Mouse (Mus musculus): ENCODE measurements around the gene Otop3. TPM values are rescaled to one million over a fixed set of nuclear protein-coding genes. Genes with fewer than 3 reads are reported as not detected.

Gene Otop3
- 0.29 and 0.64 TPM in 2 replicates for polyA plus RNA-seq (2012; rRNA removed)

DNA sequence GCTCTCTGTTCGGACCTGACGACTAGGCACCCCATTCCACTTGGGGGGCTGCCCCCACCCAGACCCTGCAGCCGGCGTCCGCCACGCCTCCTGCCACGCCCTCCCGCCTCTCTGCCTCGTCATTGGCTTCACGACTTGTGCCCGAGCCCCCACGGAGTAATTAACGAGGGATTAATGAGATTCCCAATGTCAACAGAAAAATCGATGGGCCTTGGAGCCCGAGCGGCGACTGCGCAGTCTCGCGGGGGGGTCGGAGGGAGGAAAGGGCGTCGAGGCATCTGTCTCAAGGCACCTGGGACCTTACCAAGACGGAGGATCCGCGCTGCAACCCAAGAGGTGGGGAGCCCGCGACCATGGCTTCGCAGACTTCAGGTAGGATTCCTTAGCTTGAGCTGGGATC lies at the start of gene Otop3:
TSS of gene Otop3 (plus strand) at position 201 of the 400 bp plus-strand sequence.
- TF ChIP-seq POLR2A (IDR thresholded peaks at IDR 0.05; ENCODE audit: borderline replicate concordance, extremely low read depth, insufficient read depth, insufficient read length, poor library complexity, severe bottlenecking), result no peak
- TF ChIP-seq CTCF (IDR thresholded peaks at IDR 0.05; ENCODE audit: borderline replicate concordance, extremely low read depth, insufficient read depth, insufficient read length), result no peak
- peak; percentile 26 for DNase-seq (ENCODE audit: low read depth)

DNA sequence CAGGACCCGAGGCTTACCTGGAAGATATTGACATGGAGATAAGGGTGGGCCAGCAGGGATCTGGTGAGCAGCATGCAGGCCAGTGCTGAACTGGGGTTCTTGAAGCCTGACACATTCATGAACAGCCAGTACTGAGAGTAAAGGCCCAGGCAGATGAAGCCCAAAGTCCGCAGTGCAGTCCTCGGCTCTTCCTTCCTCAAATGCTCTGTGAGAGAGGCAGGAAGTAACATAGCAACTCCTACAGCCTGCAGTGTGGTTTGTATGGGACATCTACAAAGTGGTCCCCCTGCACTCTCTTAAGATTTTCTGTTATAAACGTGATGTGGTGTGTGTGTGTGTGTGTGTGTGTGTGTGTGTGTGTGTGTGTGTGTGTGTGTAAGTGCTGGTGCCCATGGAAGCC lies 49.2 kb upstream of the Otop3 start:
- no peak for TF ChIP-seq POLR2A (IDR thresholded peaks at IDR 0.05; ENCODE audit: borderline replicate concordance, extremely low read depth, insufficient read depth, insufficient read length, poor library complexity, severe bottlenecking)
- TF ChIP-seq CTCF (IDR thresholded peaks at IDR 0.05; ENCODE audit: borderline replicate concordance, extremely low read depth, insufficient read depth, insufficient read length), result no peak
- no peak for DNase-seq (ENCODE audit: low read depth)

DNA sequence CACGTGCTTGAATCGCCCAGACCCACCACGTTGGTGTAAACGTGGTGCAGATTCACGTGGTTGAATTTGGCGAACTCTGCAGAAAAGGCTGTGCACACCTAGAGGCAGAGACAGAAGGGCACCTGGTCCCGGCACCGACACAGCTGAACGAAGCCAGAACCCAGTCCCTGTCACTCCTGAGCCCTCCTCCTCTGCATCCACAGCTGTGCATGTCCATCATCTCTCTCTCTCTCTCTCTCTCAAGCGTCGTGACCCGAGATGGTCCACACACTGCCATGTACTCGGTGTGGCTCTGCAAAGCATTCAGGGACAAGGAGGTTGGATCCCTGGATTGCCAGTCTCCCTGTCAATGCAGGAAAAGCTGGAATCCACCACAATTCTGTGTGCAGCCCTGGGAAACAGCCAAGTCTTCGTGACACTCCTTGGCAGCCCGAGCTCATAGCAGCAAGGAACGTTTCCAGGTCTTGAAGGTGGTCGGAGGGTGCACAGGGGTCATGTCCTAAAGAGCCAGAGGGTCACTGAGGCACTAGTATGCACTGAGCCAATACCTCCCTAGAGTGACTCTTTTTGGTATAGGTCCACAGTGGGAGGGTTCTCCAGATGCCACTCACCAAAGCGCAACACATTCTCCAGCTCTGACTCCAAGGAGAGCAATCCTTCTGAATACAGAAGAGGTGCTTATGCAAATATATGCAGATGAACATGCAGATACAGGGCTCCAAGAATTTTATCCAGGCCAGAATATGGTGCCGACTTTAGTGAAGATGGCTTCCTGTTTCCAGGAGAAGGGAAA lies 48.1 kb upstream of the Otop3 start:
- peak; percentile 47 for DNase-seq (ENCODE audit: low read depth)
- no peak for TF ChIP-seq CTCF (IDR thresholded peaks at IDR 0.05; ENCODE audit: borderline replicate concordance, extremely low read depth, insufficient read depth, insufficient read length)

DNA sequence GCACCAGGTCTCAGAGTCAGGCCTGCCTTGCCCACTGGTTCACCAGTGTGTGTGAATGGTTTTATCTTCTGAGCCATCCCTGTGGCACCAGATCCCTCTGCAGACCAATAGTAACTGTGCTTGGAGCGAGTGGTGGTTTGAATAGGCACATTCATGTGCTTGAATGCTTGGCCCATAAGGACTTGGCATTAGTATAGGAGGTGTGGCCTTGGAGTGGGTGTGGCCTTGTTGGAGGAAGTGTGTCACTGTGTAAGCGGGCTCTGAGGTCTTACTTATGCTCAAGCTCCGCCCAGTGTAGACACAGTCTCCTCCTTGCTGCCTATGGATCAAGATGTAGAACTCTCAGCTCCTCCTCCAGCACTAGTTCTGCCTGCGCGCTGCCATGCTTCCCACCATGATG lies 47.1 kb upstream of the Otop3 start:
- no peak for TF ChIP-seq POLR2A (IDR thresholded peaks at IDR 0.05; ENCODE audit: borderline replicate concordance, extremely low read depth, insufficient read depth, insufficient read length, poor library complexity, severe bottlenecking)
- TF ChIP-seq CTCF (IDR thresholded peaks at IDR 0.05; ENCODE audit: borderline replicate concordance, extremely low read depth, insufficient read depth, insufficient read length), result no peak
- peak; percentile 43 for DNase-seq (ENCODE audit: low read depth)

DNA sequence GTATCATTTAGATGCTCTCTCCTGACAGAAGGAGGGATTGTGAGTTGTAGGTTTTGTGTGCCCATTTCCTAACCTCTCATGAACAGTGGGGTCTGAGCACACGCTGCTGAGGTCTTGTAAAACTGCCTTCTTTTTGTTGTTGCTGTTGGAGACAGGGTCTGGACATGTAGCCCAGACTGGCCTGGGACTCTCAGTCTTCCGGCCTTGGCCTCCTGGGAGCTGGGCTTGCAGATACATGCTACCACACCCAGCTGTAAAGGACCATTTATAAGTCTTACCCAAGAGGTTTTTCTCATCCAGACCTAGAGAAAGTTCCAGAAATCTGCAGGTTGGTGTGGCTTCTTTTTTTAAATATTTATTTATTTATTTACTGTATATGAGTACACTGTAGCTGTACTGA lies 46.2 kb upstream of the Otop3 start:
- no peak for DNase-seq (ENCODE audit: low read depth)
- TF ChIP-seq POLR2A (IDR thresholded peaks at IDR 0.05; ENCODE audit: borderline replicate concordance, extremely low read depth, insufficient read depth, insufficient read length, poor library complexity, severe bottlenecking) (no peak), CTCF (IDR thresholded peaks at IDR 0.05; ENCODE audit: borderline replicate concordance, extremely low read depth, insufficient read depth, insufficient read length) (no peak)

DNA sequence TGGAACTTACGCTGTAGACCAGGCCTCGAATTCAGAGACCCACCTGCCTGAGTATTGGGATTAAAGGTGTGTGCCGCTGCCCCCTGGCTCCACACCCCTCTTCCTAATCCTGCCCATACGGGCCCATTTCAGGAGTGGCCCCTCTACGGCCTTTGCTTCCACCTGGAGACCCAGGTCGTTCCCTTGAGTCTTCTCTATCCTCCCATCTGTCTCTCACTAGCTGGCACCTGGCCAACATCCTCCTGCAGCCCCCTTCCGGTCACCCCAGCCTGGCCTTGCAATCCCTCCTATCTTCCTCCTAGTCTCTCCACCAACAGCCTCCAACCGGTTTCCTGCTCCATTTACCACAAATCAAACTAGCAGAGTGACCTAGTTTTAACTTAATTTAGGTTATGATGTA lies 44.6 kb upstream of the Otop3 start:
- TF ChIP-seq CTCF (IDR thresholded peaks at IDR 0.05; ENCODE audit: borderline replicate concordance, extremely low read depth, insufficient read depth, insufficient read length) (no peak), POLR2A (IDR thresholded peaks at IDR 0.05; ENCODE audit: borderline replicate concordance, extremely low read depth, insufficient read depth, insufficient read length, poor library complexity, severe bottlenecking) (no peak)
- no peak for DNase-seq (ENCODE audit: low read depth)

DNA sequence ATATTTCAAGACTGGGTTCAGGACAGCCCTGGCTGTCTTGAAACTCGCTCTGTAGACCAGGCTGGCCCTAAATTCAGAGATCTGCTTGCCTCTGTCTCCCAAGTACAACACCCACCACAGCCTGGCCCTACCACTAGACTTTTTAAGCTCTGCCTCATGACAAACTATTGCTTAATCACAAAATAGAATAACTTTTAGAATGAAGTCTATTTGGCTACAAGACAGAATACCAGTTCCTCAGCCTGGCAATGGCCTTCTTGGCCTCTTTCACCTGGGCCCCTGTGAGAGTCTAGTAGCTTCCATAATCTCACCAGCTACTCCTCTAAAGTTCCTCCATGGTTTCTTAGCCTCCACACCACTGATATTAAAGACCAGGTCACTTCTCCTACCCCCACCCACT lies 44.2 kb upstream of the Otop3 start:
- DNase-seq (ENCODE audit: low read depth), result no peak
- TF ChIP-seq POLR2A (IDR thresholded peaks at IDR 0.05; ENCODE audit: borderline replicate concordance, extremely low read depth, insufficient read depth, insufficient read length, poor library complexity, severe bottlenecking) (no peak), CTCF (IDR thresholded peaks at IDR 0.05; ENCODE audit: borderline replicate concordance, extremely low read depth, insufficient read depth, insufficient read length) (no peak)

DNA sequence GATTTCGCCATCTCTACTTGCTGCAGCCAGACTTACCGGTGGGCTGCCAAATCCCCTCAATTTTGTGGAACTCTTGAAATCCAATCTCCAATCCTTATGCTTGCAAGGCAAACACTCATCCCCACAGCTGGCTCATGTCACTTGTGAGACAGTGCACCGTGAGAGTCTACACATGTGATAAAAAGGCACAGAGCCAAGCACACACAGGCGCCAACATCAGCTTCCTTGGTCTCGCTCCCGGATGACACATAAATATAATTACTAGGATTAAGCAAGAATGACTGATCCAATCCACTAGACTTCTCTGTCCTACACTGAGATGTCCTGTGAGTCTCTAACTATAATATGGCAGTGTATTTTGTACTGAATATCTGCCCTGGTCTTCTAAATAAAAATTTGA lies 43.6 kb upstream of the Otop3 start:
- no peak for TF ChIP-seq POLR2A (IDR thresholded peaks at IDR 0.05; ENCODE audit: borderline replicate concordance, extremely low read depth, insufficient read depth, insufficient read length, poor library complexity, severe bottlenecking)
- no peak for TF ChIP-seq CTCF (IDR thresholded peaks at IDR 0.05; ENCODE audit: borderline replicate concordance, extremely low read depth, insufficient read depth, insufficient read length)
- DNase-seq (ENCODE audit: low read depth), result peak; percentile 56

DNA sequence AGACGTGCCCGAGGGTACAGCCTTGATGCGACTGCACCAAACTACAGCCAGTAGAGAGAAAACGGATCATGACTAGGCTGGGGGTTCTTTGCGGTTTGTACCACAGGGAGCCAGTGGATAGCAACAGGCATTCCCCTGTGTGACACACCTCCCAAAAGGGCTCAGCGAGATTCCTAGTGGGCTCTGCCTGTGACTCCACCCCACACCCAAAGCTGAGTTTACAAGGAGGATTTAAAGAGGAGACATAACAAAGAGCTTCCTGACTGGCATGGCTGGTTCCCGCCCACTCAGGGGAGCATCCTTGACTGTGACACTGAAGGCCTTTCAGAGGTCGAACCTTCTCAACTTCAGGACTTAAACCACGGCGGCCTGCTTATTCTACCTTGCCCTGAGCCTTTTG lies 43.0 kb upstream of the Otop3 start:
- TF ChIP-seq CTCF (IDR thresholded peaks at IDR 0.05; ENCODE audit: borderline replicate concordance, extremely low read depth, insufficient read depth, insufficient read length) (no peak), POLR2A (IDR thresholded peaks at IDR 0.05; ENCODE audit: borderline replicate concordance, extremely low read depth, insufficient read depth, insufficient read length, poor library complexity, severe bottlenecking) (no peak)

DNA sequence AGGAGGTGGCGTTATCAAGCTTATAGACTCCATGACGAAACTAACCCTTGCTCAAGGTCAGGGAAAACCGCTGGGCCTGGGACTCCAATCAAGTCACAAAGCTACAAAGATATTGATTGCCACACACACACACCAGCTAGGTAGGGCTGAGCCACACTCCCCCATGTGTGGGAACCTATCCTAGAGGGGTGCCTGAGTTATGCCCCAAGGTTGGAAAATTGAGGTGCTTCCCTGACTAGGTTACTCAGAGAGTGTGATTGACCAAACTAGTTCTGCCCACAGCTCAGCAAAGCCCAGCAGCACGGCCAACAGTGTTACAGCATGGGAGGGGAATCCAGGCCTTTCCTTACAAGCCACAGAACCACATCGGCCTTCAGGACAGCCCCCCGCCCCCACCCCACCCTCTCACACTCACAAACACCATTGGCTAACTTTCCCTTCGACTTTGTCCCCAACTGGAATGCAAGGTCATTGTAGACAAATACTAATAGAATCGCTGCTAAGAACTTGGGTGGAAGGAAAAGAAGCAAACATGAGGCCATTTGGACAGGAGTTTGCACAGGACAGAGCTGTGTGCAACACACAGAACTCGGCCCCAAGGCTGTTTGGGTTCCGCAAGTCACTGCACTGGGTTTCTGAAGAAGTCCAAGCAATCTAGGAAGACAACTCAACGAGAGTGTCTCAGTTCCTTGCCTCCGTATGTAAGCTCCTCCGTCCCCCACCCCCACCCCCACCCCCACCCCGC lies 41.7 kb upstream of the Otop3 start:
- no peak for DNase-seq (ENCODE audit: low read depth)
- TF ChIP-seq CTCF (IDR thresholded peaks at IDR 0.05; ENCODE audit: borderline replicate concordance, extremely low read depth, insufficient read depth, insufficient read length), result no peak
- TF ChIP-seq POLR2A (IDR thresholded peaks at IDR 0.05; ENCODE audit: borderline replicate concordance, extremely low read depth, insufficient read depth, insufficient read length, poor library complexity, severe bottlenecking), result no peak

More for the DNA sequence above, 43.0 kb upstream of the Otop3 start:
- DNase-seq (ENCODE audit: low read depth), result no peak

DNA sequence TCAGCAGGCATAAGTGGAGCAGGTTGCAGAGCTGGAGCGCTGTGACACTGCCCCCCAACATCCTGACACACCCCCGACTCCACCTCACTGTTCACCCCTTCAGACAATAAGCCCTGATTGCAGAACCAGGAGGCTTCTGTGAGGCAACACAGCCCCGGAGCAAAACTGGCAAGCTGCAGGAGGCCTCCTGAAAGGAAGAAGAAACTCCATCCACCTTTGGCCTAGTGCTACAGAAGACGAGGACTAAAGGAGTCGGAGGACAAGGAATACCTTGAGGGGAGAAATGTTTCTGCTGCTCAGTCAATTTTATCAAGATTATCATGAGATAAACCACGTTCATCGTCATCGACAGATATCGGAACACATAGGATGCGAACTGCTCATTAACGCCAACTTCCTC lies 38.6 kb upstream of the Otop3 start:
- TF ChIP-seq CTCF (IDR thresholded peaks at IDR 0.05; ENCODE audit: borderline replicate concordance, extremely low read depth, insufficient read depth, insufficient read length) (no peak), POLR2A (IDR thresholded peaks at IDR 0.05; ENCODE audit: borderline replicate concordance, extremely low read depth, insufficient read depth, insufficient read length, poor library complexity, severe bottlenecking) (no peak)
- DNase-seq (ENCODE audit: low read depth), result no peak
